Mouse (Mus musculus): ENCODE results near the gene Gm12887. TPM values are rescaled to one million over a fixed set of nuclear protein-coding genes. Genes with fewer than 3 reads are reported as not detected.

The Gm12887 gene
- total RNA-seq (2021) = not detected
- long read RNA-seq, experiment 1 = 0 reads
- long read RNA-seq, experiment 2 = 0 reads

- intact Hi-C loops (cut with DNase I) = no loop called here
- H3K27ac ChIP-seq = no peak within 1 kb of the TSS
Observed at GRCm38 (mm10) chr4:121622003-121622402, at the start of gene Gm12887. Gm12887 (minus strand) TSS chr4:121622103.

DNA sequence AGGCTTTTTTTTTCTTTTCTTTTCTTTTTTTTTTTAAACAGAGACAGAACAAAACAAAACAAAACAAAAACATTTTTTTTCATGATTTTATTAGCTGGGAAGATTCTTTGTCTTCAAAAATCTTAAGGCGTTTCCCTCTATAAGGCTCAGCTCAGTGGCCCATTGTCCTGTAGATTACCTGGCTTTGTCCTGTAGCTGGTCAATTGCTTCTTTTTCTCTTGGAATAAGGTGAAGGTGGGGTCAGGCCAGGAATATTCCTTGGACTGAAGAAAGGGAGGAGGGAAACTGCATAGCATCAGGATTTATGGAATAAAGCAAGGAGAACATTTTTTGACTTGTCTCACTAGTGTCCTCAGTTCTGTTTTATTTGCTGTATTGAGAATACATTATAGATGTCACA, 35.1 kb upstream of the Gm12887 start:
- no peak for DNase-seq (ENCODE audit: extremely low spot score in 1 of 2, low spot score in 2 of 2)
- TF ChIP-seq CTCF (IDR thresholded peaks at IDR 0.05) = no peak
- Histone ChIP-seq H3K27ac (no peak overlapping the region), H3K4me3 (no peak overlapping the region)
- intact Hi-C loops (cut with DNase I) = no loop called here

More at GRCm38 (mm10) chr4:121622003-121622402, at the start of gene Gm12887:
- no peak within 1 kb of the TSS for H3K4me3 ChIP-seq
- no peak for DNase-seq (ENCODE audit: extremely low spot score in 1 of 2, low spot score in 2 of 2)
- no peak for TF ChIP-seq CTCF (IDR thresholded peaks at IDR 0.05)

Other genes with a start within 250 kb of the Gm12887 start
- gene Gm12886, start 199.0 kb downstream of the Gm12887 start, total RNA-seq (2021) = not detected